Mouse (Mus musculus) embryonic facial prominence, embryonic 11.5 days (tissue): ENCODE measurements around the gene Stat5b. TPM values are rescaled to one million over a fixed set of nuclear protein-coding genes. Genes with fewer than 3 reads are reported as not detected.

Experiments
- ATAC-seq: fragments of 200-750 bp; cut with Nextera tagmentation; replicated peaks from 2 replicates; pipeline ENCODE4 v1.8.0; 2017; ENCODE audit warnings: low read depth; ENCODE audit not compliant: insufficient number of reproducible peaks, low FRiP score, low TSS enrichment
- DNase-seq: peaks from one replicate; pipeline ENCODE4 v3.0.0-alpha.2; 2015; ENCODE audit warnings: low spot score
- H3K27ac ChIP-seq: fragments of 300-500 bp; sonication (generic); replicated peaks from 2 replicates; pipeline ENCODE4 v1.5.1; 2014; ENCODE audit warnings: mild to moderate bottlenecking, low read depth, low read length, control low read depth
- H3K27me3 ChIP-seq: fragments of 300-500 bp; sonication (generic); 2 replicates; pipeline ENCODE4 v1.6.1; 2014; ENCODE audit warnings: mild to moderate bottlenecking, low read length, moderate library complexity, mixed read lengths; ENCODE audit not compliant: control insufficient read depth, insufficient read depth
- H3K36me3 ChIP-seq: fragments of 300-500 bp; sonication (generic); replicated peaks from 2 replicates; pipeline ENCODE4 v1.6.1; 2014; ENCODE audit warnings: low read depth, mild to moderate bottlenecking, low read length, moderate library complexity, mixed read lengths; ENCODE audit not compliant: control insufficient read depth, insufficient read depth
- H3K4me1 ChIP-seq: fragments of 300-500 bp; sonication (generic); 2 replicates; pipeline ENCODE4 v1.6.1; 2014; ENCODE audit warnings: low read length, mixed read lengths; ENCODE audit not compliant: control insufficient read depth, insufficient read depth
- H3K4me2 ChIP-seq: fragments of 300-500 bp; sonication (generic); 2 replicates; pipeline ENCODE4 v1.6.1; 2014; ENCODE audit warnings: low read depth, mild to moderate bottlenecking, control low read depth, low read length, moderate library complexity
- H3K4me3 ChIP-seq: fragments of 300-500 bp; sonication (generic); 2 replicates; pipeline ENCODE4 v1.5.1; 2014; ENCODE audit warnings: low read depth, low read length, control low read depth
- H3K9ac ChIP-seq: fragments of 300-500 bp; sonication (generic); replicated peaks from 2 replicates; pipeline ENCODE4 v1.6.1; 2014; ENCODE audit warnings: mild to moderate bottlenecking, control low read depth, low read length
- H3K9me3 ChIP-seq: fragments of 300-500 bp; sonication (generic); replicated peaks from 2 replicates; pipeline ENCODE4 v1.6.1; 2016; ENCODE audit warnings: mild to moderate bottlenecking, low read length, inconsistent platforms, mixed read lengths; ENCODE audit not compliant: control insufficient read depth
- WGBS: fragments of 180-500 bp; shearing (Covaris S2); extraction: QIAGEN DNeasy Blood & Tissue Kit; methylation state at CpG from one replicate; pipeline ENCODE4 v1.1.7; 2014; 5-methylcytosine and 5-hydroxymethylcytosine counted together
- polyA plus RNA-seq: library from polyadenylated mRNA; unstranded; fragments of >200 nt; fragmentation: Nextera tagmentation; extraction: Ambion mirVana; gene quantifications from 2 replicates; pipeline ENCODE4 v1.2.1, GENCODE M21; 2014

Gene Stat5b
- polyA plus RNA-seq, 1 experiment from 2014 or later, result 17.9 TPM

GRCm38 (mm10) chr11:100820047-100820446 is 30.5 kb downstream of the Stat5b start:
- no peaks in the 10 kb centered on the region for H3K36me3 ChIP-seq
- no peak overlapping the region for H3K27ac ChIP-seq
- no peaks in the 10 kb centered on the region for H3K27me3 ChIP-seq
- H3K4me3 ChIP-seq, result no peak overlapping the region
- DNase-seq (peak; percentile 85), ATAC-seq (no peak)
- no peak overlapping the region for H3K4me2 ChIP-seq
- WGBS, result 52% methylated on average over 8 of the region's 8 CpGs
- H3K9ac ChIP-seq, result no peak overlapping the region
- no peaks in the 10 kb centered on the region; the same call in 1 of the 2 replicates for H3K4me1 ChIP-seq
- no peaks in the 10 kb centered on the region for H3K9me3 ChIP-seq

DNA sequence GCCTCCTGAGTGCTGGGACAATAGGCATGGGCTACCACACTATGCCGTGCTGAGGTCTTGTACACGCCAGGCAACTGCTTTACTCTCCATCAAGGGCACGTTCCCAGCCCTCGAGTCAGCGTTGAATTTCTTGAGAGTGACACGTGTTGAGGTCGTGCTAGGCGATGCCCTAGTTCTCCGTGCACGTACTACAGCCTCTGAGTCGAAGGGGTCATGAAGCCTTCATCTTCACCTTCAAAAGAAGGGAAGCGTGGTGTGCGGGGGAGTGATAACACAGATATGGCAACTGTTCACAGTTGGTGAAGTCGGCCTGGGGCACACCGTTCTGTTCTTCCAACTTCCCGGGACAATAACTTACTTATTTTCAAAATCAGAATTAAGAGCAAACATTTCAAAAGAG is 30.9 kb downstream of the Stat5b start:
- Histone ChIP-seq H3K4me2 (no peak overlapping the region), H3K9ac (no peak overlapping the region), H3K4me3 (no peak overlapping the region), H3K4me1 (no peaks in the 10 kb centered on the region; the same call in 1 of the 2 replicates), H3K27me3 (no peaks in the 10 kb centered on the region), H3K27ac (no peak overlapping the region), H3K9me3 (no peaks in the 10 kb centered on the region), H3K36me3 (no peaks in the 10 kb centered on the region)
- DNase-seq (no peak), ATAC-seq (no peak)
- WGBS, result 71% methylated on average over 16 of the region's 16 CpGs

GRCm38 (mm10) chr11:100819048-100819447 is 31.5 kb downstream of the Stat5b start:
- ATAC-seq (no peak), DNase-seq (no peak)
- Histone ChIP-seq H3K4me1 (no peaks in the 10 kb centered on the region; the same call in 1 of the 2 replicates), H3K36me3 (no peaks in the 10 kb centered on the region), H3K4me3 (no peak overlapping the region), H3K27ac (no peak overlapping the region), H3K27me3 (no peaks in the 10 kb centered on the region), H3K9me3 (no peaks in the 10 kb centered on the region), H3K4me2 (no peak overlapping the region), H3K9ac (no peak overlapping the region)
- WGBS, result 85% methylated on average over 8 of the region's 8 CpGs

DNA sequence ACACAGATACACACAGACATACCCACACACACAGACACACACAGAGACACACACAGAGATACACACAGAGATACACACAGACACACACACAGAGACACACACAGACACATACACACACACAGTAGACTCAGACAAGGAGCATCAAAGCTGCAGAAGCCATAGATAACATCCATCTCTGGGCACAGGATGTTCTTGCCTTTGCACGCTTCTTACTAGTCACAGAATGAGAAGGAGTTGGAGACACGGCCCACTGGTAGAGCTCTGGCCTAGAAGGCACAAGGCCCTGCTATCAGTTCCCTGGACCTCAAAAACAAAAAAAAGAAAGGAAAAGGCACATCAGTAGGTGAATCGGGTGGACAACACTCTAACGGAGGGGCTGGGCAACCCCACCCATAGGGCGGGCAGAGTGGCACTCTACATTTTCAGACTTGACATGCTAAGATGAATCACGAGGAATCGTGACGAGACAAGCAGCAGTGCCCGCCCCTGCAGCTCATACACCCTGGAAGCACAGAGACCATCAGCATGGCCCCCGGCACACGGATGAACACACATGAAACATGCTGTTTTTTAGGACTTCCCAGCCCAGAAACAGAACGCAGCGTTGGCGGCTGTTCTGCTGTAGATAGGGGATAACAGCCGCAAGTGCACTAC is 32.0 kb downstream of the Stat5b start:
- H3K4me1 ChIP-seq, result no peaks in the 10 kb centered on the region; the same call in 1 of the 2 replicates
- no peaks in the 10 kb centered on the region for H3K9me3 ChIP-seq
- DNase-seq, result no peak
- no peak overlapping the region for H3K4me3 ChIP-seq
- no peak overlapping the region for H3K4me2 ChIP-seq
- no peak for ATAC-seq
- H3K27ac ChIP-seq, result no peak overlapping the region
- no peak overlapping the region for H3K9ac ChIP-seq
- no peaks in the 10 kb centered on the region for H3K27me3 ChIP-seq
- WGBS, result 89% methylated on average over 15 of the region's 15 CpGs
- H3K36me3 ChIP-seq, result no peaks in the 10 kb centered on the region

GRCm38 (mm10) chr11:100817311-100817710 is 33.2 kb downstream of the Stat5b start:
- no peak overlapping the region for H3K4me2 ChIP-seq
- WGBS, result 86% methylated on average over 9 of the region's 9 CpGs
- ATAC-seq, result no peak
- no peak overlapping the region for H3K27ac ChIP-seq
- no peaks in the 10 kb centered on the region for H3K9me3 ChIP-seq
- no peak overlapping the region for H3K4me3 ChIP-seq
- DNase-seq, result no peak
- H3K4me1 ChIP-seq, result no peaks in the 10 kb centered on the region; the same call in 1 of the 2 replicates
- no peaks in the 10 kb centered on the region for H3K36me3 ChIP-seq
- no peaks in the 10 kb centered on the region for H3K27me3 ChIP-seq
- no peak overlapping the region for H3K9ac ChIP-seq

GRCm38 (mm10) chr11:100816801-100817200 is 33.7 kb downstream of the Stat5b start:
- no peak overlapping the region for H3K27ac ChIP-seq
- no peaks in the 10 kb centered on the region for H3K27me3 ChIP-seq
- no peaks in the 10 kb centered on the region for H3K36me3 ChIP-seq
- no peaks in the 10 kb centered on the region for H3K4me1 ChIP-seq
- no peak overlapping the region for H3K9ac ChIP-seq
- no peaks in the 10 kb centered on the region for H3K9me3 ChIP-seq
- no peak overlapping the region for H3K4me3 ChIP-seq
- H3K4me2 ChIP-seq, result no peak overlapping the region
- DNase-seq (no peak), ATAC-seq (no peak)
- WGBS, result 82% methylated on average over 4 of the region's 4 CpGs

DNA sequence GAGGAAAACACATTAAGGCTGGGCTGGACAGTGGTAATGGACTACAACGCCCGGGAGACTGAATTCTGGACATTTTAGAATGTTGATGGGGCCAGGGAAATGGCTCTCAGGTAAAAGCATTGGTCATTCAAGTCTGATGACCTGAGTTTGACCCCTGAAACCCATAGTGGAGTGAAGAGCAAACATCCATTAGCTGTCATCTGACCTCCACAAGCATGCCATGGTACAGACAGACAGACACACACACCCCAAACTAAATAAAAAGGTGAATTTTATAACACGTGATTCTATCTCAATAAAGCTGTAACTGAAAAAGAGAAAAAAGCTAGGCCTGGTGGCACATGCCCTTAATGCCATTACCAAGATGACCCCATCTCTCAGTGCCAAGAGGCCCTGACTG is 34.2 kb downstream of the Stat5b start:
- H3K4me1 ChIP-seq, result no peaks in the 10 kb centered on the region
- no peak for DNase-seq
- H3K9ac ChIP-seq, result no peak overlapping the region
- H3K4me3 ChIP-seq, result no peak overlapping the region
- H3K36me3 ChIP-seq, result no peaks in the 10 kb centered on the region
- no peak overlapping the region for H3K27ac ChIP-seq
- H3K27me3 ChIP-seq, result no peaks in the 10 kb centered on the region
- no peak overlapping the region for H3K4me2 ChIP-seq
- ATAC-seq, result no peak
- WGBS, result 70% methylated on average over 3 of the region's 3 CpGs
- no peaks in the 10 kb centered on the region for H3K9me3 ChIP-seq

DNA sequence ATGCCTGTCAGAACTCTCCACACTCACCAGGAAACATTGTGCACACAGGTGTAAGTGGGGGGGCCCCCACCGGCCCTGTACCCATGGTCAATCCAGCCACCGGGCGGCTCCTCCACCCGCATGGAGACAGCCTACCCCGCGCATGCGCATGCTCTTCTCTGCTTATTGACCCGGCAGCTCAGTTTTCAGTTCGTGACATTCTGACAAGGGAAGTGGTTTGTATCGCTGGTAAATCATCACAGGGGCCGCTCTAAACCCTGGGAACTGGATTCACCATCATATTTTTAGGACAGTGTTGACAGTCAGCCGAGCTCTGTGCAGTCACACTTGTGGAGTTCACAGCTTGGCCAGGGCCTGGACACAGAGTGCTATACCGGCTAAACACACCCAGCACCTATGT is 36.0 kb downstream of the Stat5b start:
- ATAC-seq (no peak), DNase-seq (no peak)
- Histone ChIP-seq H3K27ac (no peak overlapping the region), H3K4me2 (no peak overlapping the region), H3K4me3 (no peak overlapping the region), H3K9me3 (no peaks in the 10 kb centered on the region), H3K4me1 (no peaks in the 10 kb centered on the region), H3K27me3 (no peaks in the 10 kb centered on the region), H3K9ac (no peak overlapping the region), H3K36me3 (no peaks in the 10 kb centered on the region)
- whole genome bisulfite sequencing, result 64% methylated on average over 13 of the region's 13 CpGs
